Mouse (Mus musculus): ENCODE measurements around the gene B430306N03Rik.
A peak's percentile ranks its signal among the peaks of the same experiment; 100 is the strongest.
"Not testable (repeated sequence)": the region's sequence is repeated elsewhere in the genome, so short reads cannot be mapped to it uniquely, and the experiment has no call there.

The B430306N03Rik gene

DNA sequence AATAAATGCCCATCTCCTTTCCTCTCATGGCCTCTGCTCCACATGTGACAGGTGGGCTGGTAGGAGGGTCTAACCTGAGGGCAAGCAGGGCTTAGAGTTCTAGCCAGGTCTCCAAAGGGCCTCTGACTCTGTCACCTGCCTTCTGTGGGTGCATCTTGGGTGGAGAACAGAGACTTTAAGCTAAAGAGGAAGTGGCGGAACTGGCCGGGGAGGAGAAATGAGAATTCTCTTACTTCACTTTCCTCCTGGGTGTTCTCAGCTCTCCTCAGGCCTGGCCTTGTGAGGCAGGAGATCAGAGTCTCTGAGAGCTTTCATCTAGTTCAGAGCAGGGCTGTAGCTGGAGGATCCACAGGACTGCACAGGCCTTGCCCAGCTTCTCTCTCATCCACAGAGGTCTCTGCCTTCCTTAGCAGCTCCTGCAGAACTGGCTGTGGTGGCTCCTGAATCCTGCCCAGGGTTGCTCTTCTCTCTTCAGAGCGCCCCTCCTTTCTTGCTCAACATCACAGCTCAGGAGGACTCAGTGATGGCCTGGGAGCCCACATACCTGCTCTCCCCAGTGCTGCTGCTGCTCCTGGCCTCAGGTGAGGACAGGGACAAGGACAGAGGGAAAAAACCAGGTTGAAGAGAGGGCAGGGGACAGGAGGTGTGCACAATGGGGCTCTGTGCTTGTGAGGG is at the start of gene B430306N03Rik:
TSS of gene B430306N03Rik (plus strand) at position 237 of the 675 bp plus-strand sequence.
- not testable (repeated sequence) for DNase-seq (ENCODE audit: low read depth, low spot score)

DNA sequence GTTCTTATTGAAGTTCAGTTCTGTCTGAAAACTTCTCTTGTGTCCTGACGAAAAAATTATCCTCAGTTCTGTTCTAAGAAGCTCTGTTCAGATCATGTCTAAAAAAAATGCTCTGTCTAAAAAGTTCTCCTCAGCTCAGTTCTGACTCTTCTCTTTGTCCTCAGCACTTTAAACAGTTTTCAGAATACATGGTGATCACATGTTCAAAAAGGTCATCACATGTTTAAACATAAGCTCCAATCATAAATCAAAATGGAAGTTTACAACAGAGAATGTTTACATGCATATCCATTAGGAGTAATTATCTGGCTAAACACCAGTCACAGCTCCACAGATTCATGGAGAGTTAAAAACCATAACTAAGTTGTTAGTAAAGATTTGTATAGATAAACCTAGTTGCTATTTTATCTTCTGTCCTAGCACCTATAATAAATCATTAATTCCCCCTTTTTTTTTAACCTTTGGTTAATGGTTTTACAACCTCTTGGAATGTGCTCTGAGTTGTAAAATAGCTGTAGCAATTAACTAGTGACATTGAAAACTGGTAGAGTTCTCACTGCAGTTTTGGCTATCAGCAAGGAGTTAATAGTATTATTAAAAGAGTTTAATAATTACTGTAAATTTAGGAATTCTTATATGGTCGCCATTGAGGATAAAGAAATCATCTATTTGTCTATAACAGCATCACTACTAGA is 49.2 kb upstream of the B430306N03Rik start:
- no peak for DNase-seq (ENCODE audit: low read depth, low spot score)

DNA sequence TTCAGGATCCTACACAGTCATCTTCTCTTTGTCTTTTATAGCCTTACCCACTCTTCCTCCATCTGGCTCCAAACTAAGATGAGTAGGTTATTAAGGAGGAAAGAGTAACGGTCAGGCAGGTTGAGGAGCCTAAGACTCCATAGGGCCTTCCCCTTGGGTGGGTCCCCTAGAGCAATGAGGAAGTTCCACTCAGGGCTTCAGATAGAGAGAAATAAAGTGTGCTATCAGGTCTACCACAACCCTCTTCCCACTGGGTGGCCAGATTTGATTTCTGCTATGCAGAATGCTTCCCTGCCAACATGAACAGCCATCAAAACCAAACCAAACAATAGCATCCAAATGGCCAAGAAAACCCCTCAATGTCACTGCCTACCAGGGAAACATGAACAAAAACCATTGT is 48.4 kb upstream of the B430306N03Rik start:
- no peak for DNase-seq (ENCODE audit: low read depth, low spot score)

DNA sequence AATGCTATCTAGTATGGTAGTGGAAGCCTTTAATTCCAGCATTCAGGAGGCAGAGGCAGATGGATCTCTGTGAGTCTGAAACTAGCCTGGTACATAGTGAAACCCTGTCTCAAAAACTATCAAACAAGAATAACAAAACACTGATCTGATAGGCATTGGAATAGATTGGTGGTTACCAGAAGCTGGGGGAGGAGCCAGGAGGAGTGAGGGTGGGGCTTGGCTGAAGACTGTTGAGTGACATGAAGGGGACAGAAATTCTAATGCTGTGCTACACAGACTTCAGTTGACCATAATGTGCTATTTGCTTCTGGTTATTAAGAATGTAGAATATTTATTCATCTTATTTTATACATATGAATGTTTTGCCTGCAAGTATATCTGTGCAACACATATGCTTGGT is 47.7 kb upstream of the B430306N03Rik start:
- DNase-seq (ENCODE audit: low read depth, low spot score), result no peak

DNA sequence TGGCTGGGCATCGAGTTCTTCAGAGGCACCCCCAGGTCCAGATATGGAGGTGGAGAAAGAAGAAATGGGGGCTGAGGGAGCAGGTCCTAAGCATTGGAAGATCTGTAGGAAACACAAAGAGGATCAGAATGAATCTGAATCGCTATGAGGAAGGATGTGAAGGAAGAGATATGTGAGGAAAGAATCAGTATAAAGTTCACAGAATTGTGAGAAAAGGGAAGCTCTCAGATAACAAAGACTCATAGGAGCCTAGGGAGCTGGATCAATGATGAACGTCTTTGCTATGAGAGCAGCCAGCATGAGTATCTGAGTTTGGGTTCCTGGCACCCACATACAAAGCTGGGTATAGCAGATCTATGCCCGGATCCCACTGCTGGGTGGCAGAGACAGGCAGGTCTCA is 46.1 kb upstream of the B430306N03Rik start:
- DNase-seq (ENCODE audit: low read depth, low spot score), result no peak

DNA sequence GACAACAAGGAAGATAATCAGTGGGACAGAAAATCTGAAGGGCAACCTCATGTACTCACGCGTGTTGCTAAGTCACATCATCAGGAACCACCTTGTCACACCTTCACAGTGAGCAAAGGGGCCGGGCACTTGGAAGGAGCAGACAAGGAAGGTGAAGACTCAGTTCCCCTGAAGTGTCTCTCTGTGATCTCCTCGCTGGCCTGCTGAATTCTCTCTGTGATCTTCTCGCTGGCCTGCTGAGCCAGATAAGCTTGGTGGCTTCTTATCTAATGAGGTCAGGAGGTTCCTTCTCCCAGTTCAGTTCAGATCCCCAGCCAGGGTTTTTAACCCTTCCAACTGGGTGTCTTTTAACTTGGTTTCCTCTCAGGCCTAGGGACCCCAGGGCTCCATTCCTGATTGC is 43.8 kb upstream of the B430306N03Rik start:
- DNase-seq (ENCODE audit: low read depth, low spot score), result no peak

DNA sequence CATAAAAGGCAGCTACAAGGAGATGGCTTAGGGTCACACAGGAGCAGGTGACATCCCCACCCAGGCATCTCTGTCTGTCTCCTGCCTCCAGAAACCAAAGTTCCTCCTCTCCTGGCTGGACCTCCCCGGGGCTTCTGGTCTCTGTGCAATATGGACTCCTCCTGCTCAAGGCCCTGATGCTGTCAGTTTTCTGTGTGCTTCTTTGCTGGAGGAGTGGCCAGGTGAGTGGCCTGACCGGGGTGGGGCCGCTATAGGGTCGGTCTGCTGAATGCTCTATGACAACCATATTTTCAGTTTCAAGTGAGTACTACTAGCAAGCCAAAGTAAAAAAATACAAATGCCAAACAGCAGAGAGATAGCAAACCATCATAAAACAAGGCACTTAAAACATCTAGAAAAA is 43.3 kb upstream of the B430306N03Rik start:
- DNase-seq (ENCODE audit: low read depth, low spot score), result no peak

DNA sequence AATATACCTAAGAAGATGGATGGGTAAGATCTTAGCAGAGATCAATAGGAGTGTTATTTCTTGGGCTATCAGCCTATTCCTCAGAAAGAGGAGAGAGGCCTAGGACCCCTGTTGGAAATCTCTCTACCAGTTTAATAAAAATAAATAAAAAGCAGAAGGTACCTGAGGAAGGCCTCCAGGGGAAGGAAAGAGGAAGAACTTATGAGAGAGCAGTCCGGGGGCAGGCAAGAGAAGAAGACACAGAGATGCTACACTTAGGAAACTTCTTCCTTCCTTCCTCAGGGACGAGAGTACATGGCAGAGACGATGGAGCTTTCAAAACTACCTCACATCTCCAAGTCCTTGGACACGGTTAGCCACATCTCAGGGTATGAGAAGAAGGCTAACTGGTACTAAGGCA is 41.8 kb upstream of the B430306N03Rik start:
- DNase-seq (ENCODE audit: low read depth, low spot score), result no peak

DNA sequence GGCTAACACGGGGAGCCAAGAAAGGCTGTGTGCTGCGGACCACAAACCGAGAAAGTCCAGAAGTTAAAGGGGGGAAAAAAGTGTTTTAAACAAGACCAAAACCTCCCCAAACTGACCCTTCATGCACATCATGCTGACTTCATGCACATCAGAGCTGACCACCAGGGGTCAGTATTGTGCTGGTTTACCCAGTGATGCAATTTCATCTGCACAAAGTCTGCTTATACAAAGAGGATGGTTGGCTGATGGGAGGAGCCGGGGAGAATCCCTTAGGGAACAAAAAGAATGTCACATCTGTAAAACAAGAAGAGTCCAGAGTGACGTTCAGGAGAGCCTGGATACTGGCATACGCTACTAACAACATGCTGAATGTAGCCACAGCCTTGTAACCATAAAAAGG is 41.1 kb upstream of the B430306N03Rik start:
- DNase-seq (ENCODE audit: low read depth, low spot score), result peak; percentile 89

DNA sequence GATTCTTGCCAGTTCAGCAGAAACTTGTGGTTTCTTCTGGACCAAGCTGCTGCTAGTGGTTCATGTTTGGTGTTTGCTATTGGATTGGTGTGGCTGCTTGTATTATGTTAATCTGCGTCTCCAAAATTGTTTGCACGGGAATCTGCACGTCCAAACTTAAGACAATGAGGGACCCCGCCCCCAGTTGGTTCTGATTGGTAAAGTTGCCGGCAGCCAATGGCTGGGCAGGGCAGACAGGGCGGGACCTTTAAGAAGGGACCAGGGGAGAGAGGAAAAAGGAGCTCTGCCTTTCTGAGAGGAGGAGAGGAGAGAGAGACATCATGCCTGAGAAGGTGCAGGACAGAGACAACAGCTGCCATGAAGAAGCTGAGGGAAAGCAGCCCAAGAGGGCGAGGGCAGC is 40.2 kb upstream of the B430306N03Rik start:
- no peak for DNase-seq (ENCODE audit: low read depth, low spot score)

DNA sequence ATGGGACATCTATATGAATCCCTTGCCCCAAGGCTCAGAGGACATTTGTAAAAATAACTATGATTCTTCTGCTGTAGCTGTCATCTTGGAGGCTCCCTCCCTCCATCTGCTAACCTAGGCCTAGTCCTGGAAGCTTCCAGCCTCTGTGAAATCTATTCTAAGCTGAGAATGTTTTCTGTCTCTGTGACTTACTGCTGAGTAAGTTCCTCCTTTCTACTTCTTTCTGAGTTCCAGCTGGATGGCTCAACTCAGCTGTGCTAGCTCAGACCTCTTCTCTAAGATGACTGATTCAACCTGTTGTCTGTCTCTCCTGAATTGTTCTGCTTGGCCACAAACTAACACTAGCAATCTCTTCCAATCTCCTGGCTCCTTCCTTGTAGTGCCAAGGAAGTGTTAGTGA is 37.6 kb upstream of the B430306N03Rik start:
- no peak for DNase-seq (ENCODE audit: low read depth, low spot score)

DNA sequence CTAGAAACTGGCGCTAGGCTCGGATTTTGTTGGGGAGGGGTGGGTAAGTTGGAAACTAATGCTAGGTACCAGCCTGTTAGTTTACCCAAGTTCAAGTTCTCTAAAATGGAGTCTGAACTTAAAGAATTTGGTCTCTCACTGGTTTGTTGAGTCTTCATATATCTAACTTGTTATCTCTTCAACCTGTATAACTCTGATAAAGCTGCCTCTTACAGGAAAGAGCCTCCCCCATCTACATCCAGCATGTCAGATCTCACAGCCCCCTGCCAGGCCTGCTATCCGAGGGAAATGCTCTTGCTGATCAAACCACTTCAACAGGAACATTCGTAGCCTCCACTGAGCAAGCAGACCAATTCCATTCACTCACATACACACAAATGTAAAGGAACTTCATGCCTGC is 36.9 kb upstream of the B430306N03Rik start:
- no peak for DNase-seq (ENCODE audit: low read depth, low spot score)

DNA sequence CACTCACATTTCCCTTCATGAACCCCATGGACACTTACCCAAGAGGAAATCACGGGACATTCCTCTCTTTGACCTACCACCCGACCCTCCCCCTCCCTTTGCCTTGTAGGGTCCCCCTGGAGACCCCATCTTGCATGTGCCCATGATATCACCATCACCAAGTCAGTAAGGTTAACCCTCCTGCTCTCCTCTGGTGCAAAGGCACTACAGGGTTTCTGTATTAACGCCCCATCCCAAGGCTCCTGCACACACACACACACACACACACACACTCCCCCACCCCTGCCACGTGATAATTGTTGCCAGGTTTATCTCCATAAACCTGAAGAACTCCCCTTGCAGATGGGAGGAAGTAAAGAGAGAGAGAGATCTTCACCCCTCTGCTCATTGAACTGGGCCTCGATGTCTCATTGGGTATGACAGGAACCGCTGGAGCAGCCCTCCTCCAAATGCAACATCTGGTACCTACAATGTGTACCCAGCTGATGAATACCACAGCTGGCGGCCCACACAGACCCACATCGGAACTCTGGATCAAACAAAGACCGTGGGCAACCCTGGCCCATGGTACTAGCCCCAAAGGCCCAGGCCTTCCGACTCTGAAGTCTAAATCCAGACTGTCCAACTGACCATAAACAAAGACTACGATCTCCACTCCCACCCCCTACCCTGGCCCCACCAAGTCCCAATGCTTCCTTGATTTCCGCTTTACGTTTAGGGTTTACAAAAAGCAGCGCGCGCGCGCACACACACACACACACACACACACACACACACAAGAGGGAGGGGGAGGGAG is 34.8 kb upstream of the B430306N03Rik start:
- DNase-seq (ENCODE audit: low read depth, low spot score), result no peak

DNA sequence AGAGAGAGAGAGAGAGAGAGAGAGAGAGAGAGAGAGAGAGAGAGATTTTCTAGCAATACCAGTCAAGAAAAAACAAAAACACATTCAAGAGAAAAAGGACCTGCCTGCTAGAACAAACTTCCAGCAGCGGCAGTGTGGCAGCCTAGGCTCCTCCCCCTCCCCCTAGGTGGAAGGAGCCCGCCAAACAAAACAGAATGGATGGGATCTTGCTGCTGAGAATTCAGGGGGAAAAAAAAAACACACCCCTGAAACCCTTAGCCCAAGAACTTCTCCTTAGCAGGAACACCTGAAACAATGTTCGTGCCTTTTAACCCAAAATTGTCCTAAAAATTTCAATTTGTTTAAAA is 34.2 kb upstream of the B430306N03Rik start:
- DNase-seq (ENCODE audit: low read depth, low spot score), result no peak

DNA sequence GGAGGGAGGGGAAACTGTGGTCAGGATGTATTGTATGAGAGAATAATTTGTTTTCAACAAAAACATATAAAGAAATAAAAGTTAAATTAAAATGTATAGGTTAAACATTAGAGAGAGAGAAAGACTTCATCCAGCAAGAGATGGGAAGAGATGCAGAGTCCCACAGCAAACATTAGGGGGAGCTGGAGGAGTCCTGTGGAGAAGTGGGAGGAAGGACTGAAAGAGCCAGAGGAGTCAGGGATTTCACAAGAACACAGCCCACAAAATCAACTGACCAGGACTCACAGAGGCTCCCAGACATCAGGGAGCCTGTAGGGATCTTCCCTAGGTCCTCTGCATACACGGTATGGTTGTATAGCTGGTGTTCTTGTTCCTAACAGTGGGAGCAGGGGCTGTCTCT is 29.2 kb upstream of the B430306N03Rik start:
- peak; percentile 54 for DNase-seq (ENCODE audit: low read depth, low spot score)

DNA sequence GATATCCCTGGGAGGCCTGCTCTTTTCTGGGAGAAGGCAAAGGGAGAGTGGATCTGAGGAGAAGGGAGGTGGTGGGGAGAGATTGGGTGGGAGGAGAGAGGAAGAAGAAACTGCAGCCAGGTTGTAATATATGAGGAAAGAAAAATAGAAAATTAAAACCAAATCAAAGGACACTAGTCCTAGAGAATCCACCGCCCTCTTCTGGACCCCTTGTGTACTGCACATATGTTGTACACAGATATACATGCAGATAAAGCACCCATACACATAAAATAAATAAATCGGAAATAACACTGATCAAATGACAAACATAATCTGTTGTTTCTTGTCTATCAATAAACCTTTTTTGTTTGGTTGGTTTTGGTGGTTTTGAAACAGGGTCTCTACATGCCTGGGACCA is 28.7 kb upstream of the B430306N03Rik start:
- no peak for DNase-seq (ENCODE audit: low read depth, low spot score)

DNA sequence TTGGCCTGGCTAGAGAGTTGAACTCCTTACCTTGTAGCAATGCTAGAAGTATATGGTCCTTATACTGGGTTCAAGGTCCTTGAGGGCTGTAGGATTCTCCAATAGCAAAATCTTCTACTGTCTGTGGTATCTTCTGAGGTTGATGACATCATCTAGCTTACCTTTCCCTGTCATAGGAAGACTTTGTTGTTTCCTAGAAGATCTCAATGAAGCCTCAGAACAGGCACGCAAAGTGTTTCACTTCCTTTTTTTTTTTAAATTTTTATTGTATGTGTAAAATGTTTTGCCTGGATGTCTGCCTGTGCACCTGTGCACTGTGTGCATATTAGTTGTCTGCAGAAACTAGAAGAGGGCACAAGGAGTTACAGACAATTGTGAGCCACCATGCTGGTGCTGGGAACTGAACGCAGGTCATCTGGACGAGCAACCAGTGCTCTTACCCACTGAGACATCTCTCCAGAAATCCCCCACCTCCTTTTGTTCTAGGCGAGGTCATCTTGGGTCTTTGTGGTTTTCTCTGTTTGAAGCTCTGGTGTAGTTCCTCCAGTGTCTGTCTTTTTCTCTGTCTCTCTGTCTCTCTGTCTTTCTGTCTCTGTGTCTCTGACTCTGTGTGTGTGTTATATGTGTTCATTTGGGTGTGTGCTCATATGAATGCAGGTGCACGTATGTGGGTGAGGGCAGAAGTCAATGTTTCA is 22.3 kb upstream of the B430306N03Rik start:
- no peak for DNase-seq (ENCODE audit: low read depth, low spot score)

DNA sequence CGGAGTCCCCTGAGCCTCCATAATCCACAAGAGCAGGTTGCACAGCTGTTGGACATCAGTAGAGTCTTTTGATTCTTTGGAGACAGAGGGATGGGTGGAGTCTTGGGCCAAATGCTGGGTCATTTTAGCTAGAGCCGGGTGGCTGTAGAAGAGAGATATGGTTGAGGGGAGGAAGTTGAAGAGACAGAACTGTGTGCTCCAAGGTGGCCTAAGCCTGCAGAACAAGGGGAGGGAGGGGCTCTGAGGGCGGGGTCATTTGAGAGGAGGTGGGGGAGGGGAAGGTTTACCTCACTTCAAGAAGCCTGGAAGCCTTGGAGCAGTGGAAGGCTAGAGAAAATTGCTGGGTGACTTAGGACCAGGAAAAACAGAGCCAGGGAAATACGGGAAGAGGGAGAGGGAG is 16.7 kb upstream of the B430306N03Rik start, which contains the start of gene Treml2:
TSS of gene Treml2 (plus strand) at position 296 of the 400 bp plus-strand sequence.
- peak; percentile 76 for DNase-seq (ENCODE audit: low read depth, low spot score)

DNA sequence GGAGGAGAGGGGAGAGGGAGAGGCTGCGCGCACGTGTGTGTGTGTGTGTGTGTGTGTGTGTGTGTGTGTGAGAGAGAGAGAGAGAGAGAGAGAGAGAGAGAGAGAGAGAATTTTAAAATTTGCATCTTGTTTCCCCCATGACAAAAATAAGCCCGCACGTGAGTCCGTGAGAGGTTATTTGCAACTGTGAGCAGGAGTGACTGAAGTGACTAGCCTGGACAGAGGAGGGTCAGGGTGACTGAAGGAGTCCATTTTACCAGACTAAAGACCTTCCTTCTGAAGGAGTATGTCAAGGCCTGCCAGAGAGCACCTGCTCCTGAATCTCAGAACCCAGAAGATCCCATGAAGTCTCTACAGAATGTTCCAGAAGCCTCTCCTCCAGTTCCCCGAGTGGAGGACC is 16.2 kb upstream of the B430306N03Rik start:
- no peak for DNase-seq (ENCODE audit: low read depth, low spot score)

DNA sequence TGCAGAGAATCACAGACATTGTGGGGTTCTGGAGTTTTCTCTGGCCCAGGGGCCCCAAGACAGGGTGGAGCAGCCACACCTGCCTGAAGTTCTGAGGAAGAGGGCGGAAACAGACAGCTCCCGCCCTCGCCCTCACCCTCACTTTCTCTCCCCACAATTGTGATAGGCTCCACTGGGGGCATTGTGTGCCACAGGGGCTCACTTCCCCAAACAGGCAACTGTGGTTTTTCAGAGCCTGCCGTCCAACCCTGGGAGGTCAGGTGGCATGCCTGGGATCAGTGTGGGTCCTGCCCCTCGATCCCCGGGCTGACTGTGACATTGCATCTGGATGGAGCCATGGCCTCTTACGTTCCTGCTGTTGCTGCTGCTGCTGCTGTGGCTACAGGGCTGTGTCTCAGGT is 15.7 kb upstream of the B430306N03Rik start:
- no peak for DNase-seq (ENCODE audit: low read depth, low spot score)

DNA sequence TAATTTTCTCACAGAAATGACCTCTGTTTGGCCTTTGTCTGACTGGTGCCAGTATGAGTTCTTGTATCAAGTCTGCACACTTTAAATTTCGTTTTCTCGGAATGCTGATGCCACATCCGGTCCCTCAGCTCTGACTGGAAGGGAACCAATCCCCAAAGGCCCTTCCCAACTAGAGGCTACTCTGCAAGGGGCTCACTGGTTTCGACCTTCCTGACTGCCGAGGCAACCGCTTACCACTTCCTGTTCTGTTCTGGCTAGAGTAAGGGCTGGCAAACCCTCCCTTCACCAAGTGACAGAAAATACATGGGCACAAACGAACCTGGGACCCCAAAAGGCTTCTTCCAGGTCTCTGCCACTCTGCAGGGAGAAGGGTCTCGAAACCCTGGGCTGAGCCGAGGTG is 15.1 kb upstream of the B430306N03Rik start:
- DNase-seq (ENCODE audit: low read depth, low spot score), result no peak

DNA sequence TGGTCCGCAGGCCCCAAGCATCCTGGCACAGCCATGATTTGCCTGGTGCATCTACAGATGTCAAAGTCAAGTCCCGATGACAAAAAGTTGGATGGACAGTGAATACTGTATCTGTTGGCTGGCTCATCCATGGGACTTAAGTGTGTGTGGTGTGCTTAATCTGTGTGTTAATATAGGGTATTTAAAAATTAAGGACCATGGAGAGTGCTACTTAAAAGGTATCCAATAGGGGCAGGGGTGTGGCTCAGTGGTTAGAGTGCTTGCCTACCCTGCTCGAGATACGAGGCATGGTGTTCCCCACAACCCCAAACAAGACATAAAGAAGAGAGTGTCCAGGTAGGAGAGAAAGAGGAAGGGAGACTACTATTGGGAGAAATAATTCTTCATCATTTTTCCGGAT is 14.1 kb upstream of the B430306N03Rik start:
- no peak for DNase-seq (ENCODE audit: low read depth, low spot score)

All from ES-CJ7 (cell line).